Mouse (Mus musculus) lung, postnatal 4 days (tissue): ENCODE measurements at regions not wholly inside any gene's neighbourhood (a gene's known extent, or its start where the extent isn't known, plus 50 kb on each side); places are given as distances from the start of the nearest gene placed in this dataset.
A peak's percentile ranks its signal among the peaks of the same experiment; 100 is the strongest.

Experiments used
- DNase-seq, 2 experiments: peaks; one replicate each; pipeline ENCODE4 v3.0.0; 2021

- no peak for DNase-seq
These were observed 76.8 kb upstream of the Akap6 start for GRCm38 (mm10) chr12:52622398-52622797.

GRCm38 (mm10) chr12:52623416-52624108 is 75.6 kb upstream of the Akap6 start:
- no peak for DNase-seq

GRCm38 (mm10) chr12:52624871-52625270 is 74.3 kb upstream of the Akap6 start:
- no peak for DNase-seq

GRCm38 (mm10) chr12:52628771-52629170 is 70.4 kb upstream of the Akap6 start:
- no peak for DNase-seq

GRCm38 (mm10) chr12:52635121-52635878 is 63.9 kb upstream of the Akap6 start:
- DNase-seq = no peak

- no peak for DNase-seq
These were observed 62.8 kb upstream of the Akap6 start for GRCm38 (mm10) chr12:52636186-52636881.

- DNase-seq = no peak
These were observed 62.3 kb upstream of the Akap6 start for GRCm38 (mm10) chr12:52636920-52637319.

GRCm38 (mm10) chr12:52637506-52638249 is 61.5 kb upstream of the Akap6 start:
- peak; percentile 37 to 59 for DNase-seq

GRCm38 (mm10) chr12:52638461-52638860 is 60.7 kb upstream of the Akap6 start:
- no peak for DNase-seq

- DNase-seq = no peak
These were observed 55.1 kb upstream of the Akap6 start for GRCm38 (mm10) chr12:52644059-52644458.
